8 mouse cellular contexts compared by ENCODE assay signal in genomic region chr13:92354456-92355271, GRCm38 (mm10). TPM values are rescaled to one million over a fixed set of nuclear protein-coding genes. Genes with fewer than 3 reads are reported as not detected.
A peak's percentile ranks its signal among the peaks of the same experiment; 100 is the strongest.
DNase-seq lines count a peak whose midpoint lies in the region; ATAC-seq lines count a peak whose summit lies in the region.

Gene Dhfr, plus strand, starts transcription at chr13:92354726.
Gene Msh3, minus strand, starts transcription at chr13:92355003.

- H3K27ac ChIP-seq in brown adipose tissue, adult 24 weeks (replicated peaks; ENCODE audit: low read depth, low read length): peak within 1 kb of the TSS; percentile 53; the same call in 1 of the 2 replicates
- H3K27ac ChIP-seq in heart, embryonic 13.5 days (replicated peaks): peak within 1 kb of the TSS; percentile 90
- H3K27ac ChIP-seq in liver, embryonic 12.5 days: peak within 1 kb of the TSS; percentile 94
- H3K27ac ChIP-seq in stomach, embryonic 15.5 days: peak within 1 kb of the TSS; percentile 95

- WGBS in heart, embryonic 13.5 days: under 1% methylated on average over 76 of the region's 76 CpGs
- WGBS in liver, embryonic 12.5 days (ENCODE audit: insufficient replicate concordance): under 1% methylated on average over 76 of the region's 76 CpGs
- WGBS in stomach, embryonic 15.5 days: under 1% methylated on average over 75 of the region's 76 CpGs

- peaks cover 5% of the 10 kb centered on the region for H3K4me1 ChIP-seq in brown adipose tissue, adult 24 weeks (ENCODE audit: control insufficient read depth, insufficient read depth, insufficient read length, low read length)
- H3K4me1 ChIP-seq in heart, embryonic 13.5 days: peaks cover 25% of the 10 kb centered on the region
- peaks cover 34% of the 10 kb centered on the region for H3K4me1 ChIP-seq in liver, embryonic 12.5 days
- H3K4me1 ChIP-seq in stomach, embryonic 15.5 days: no peaks in the 10 kb centered on the region

- H3K4me3 ChIP-seq in brown adipose tissue, adult 24 weeks (ENCODE audit: insufficient read depth, low read depth, low read length): peak within 1 kb of the TSS; percentile 92
- H3K4me3 ChIP-seq in heart, embryonic 13.5 days: peak within 1 kb of the TSS; percentile 65
- H3K4me3 ChIP-seq in liver, embryonic 12.5 days: peak within 1 kb of the TSS; percentile 84
- H3K4me3 ChIP-seq in stomach, embryonic 15.5 days (replicated peaks): peak within 1 kb of the TSS; percentile 84

- H3K36me3 ChIP-seq in heart, embryonic 13.5 days: peaks cover 29% of the 10 kb centered on the region
- peaks cover 54% of the 10 kb centered on the region for H3K36me3 ChIP-seq in liver, embryonic 12.5 days
- peaks cover 4% of the 10 kb centered on the region; the same call in 1 of the 2 replicates for H3K36me3 ChIP-seq in stomach, embryonic 15.5 days

- H3K27me3 ChIP-seq in heart, embryonic 13.5 days (replicated peaks): no peaks in the 10 kb centered on the region
- H3K27me3 ChIP-seq in liver, embryonic 12.5 days (replicated peaks): no peaks in the 10 kb centered on the region
- no peaks in the 10 kb centered on the region for H3K27me3 ChIP-seq in stomach, embryonic 15.5 days (replicated peaks)

- H3K9me3 ChIP-seq in heart, embryonic 13.5 days: no peaks in the 10 kb centered on the region
- no peaks in the 10 kb centered on the region for H3K9me3 ChIP-seq in liver, embryonic 12.5 days (replicated peaks)
- no peaks in the 10 kb centered on the region for H3K9me3 ChIP-seq in stomach, embryonic 15.5 days

- peak; percentile 100 for DNase-seq in CD4-positive, CD25-positive, alpha-beta regulatory T cell, adult 2 months (ENCODE audit: low read depth, low spot score)
- peak; percentile 77 for DNase-seq in fat pad, adult 2 months (ENCODE audit: extremely low read depth, low read depth, low spot score)
- DNase-seq in kidney, postnatal 10 days: peak; percentile 99
- DNase-seq in natural killer cell, adult 2 months (ENCODE audit: low spot score in 2 of 2): peak; percentile 96 to 97

- ATAC-seq in heart, embryonic 13.5 days (ENCODE audit: extremely low read depth, insufficient number of reproducible peaks, low FRiP score, low TSS enrichment): peak; percentile 97
- ATAC-seq in liver, embryonic 12.5 days: peak; percentile 91
- peak; percentile 95 for ATAC-seq in stomach, embryonic 15.5 days (ENCODE audit: insufficient read depth, low FRiP score, low read depth)

- H3K4me2 ChIP-seq in heart, embryonic 13.5 days: peak within 1 kb of the TSS; percentile 98
- peak within 1 kb of the TSS; percentile 94 for H3K4me2 ChIP-seq in liver, embryonic 12.5 days
- H3K4me2 ChIP-seq in stomach, embryonic 15.5 days: peak within 1 kb of the TSS; percentile 99

- peak within 1 kb of the TSS; percentile 87 for H3K9ac ChIP-seq in heart, embryonic 13.5 days
- H3K9ac ChIP-seq in liver, embryonic 12.5 days: peak within 1 kb of the TSS; percentile 86
- peak within 1 kb of the TSS; percentile 83 for H3K9ac ChIP-seq in stomach, embryonic 15.5 days

RNA-seq across cellular contexts. Expression of gene Dhfr, which starts in this region (rescaled TPM):
- polyA plus RNA-seq in brown adipose tissue, adult 24 weeks (2012; ENCODE audit: insufficient read depth, insufficient read length, missing spikeins): 1.4 and 1.8 TPM in 2 replicates
- polyA plus RNA-seq in heart, embryonic 13.5 days (2015; fragmentation: Nextera tagmentation; extraction: Ambion mirVana): 11.9 and 13.4 TPM in 2 replicates
- 19.3 and 19.9 TPM in 2 replicates for polyA plus RNA-seq in liver, embryonic 12.5 days (2016; fragmentation: Nextera tagmentation; extraction: Ambion mirVana)
- 15.1 and 17.0 TPM in 2 replicates for polyA plus RNA-seq in stomach, embryonic 15.5 days (2015; fragmentation: Nextera tagmentation; extraction: Ambion mirVana)

RNA-seq across cellular contexts. Expression of gene Msh3, which starts in this region (rescaled TPM):
- 8.5 and 21.8 TPM in 2 replicates for polyA plus RNA-seq in brown adipose tissue, adult 24 weeks (2012; ENCODE audit: insufficient read depth, insufficient read length, missing spikeins)
- 12.6 and 14.6 TPM in 2 replicates for polyA plus RNA-seq in heart, embryonic 13.5 days (2015; fragmentation: Nextera tagmentation; extraction: Ambion mirVana)
- 15.8 and 18.1 TPM in 2 replicates for polyA plus RNA-seq in liver, embryonic 12.5 days (2016; fragmentation: Nextera tagmentation; extraction: Ambion mirVana)
- 20.4 and 23.6 TPM in 2 replicates for polyA plus RNA-seq in stomach, embryonic 15.5 days (2015; fragmentation: Nextera tagmentation; extraction: Ambion mirVana)

Comparison
In these comparisons a context has a peak if more than half of its experiments do, and no peak if none do; other contexts are left out.
1. Peak in every context shown above with its lines: DNase-seq, ATAC-seq, H3K4me3 ChIP-seq and H3K27ac ChIP-seq.